ENCODE assay signal across 8 mouse cellular contexts in the genomic region with DNA sequence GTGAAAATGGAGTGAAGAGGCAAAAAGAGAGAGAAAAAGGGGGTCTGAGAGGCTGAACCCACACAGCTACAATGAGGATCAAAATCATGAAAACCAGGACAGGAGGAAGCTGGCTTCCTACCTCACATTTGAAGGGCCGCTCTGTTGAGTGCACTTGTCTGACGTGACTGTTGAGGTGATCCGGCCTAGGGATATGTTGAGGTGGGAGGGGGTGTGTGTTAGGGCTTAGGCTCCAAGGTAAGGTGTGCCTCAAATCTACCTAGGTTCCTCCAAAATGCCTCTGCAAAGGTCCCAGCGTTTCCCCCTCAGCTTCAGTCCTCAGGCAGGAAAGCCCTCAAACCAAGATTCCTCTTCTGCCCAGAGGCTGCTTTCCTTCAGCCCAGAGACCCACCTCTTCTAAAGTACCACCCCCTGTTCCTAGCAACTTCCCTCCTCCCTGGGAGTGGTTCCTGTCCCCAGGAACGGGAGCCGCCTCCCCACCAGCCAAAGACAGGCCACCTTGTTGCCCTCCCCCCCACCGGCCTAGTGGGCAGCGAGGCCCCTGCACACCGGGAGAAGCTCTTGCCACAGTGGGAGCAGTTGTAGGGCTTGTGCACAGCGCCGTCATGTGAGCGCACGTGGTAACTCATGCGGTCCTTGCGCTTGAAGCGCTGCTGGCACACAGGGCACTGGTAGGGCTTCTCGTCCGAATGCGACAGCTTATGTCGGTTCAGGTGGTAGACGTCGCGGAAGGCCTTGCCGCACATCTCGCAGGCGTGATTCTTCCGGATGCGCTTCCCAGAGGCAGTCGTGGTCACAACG. TPM values are rescaled to one million over a fixed set of nuclear protein-coding genes. Genes with fewer than 3 reads are reported as not detected.
DNase-seq lines count a peak whose midpoint lies in the region; ATAC-seq lines count a peak whose summit lies in the region.

No protein-coding gene starts in this region.

- peak overlapping the region; percentile 98 for H3K27ac ChIP-seq in intestine, embryonic 14.5 days (ENCODE audit: low read depth)

- ATAC-seq in intestine, embryonic 14.5 days (replicated peaks; ENCODE audit: low FRiP score, low TSS enrichment, low read depth): peak; percentile 7; the same call in 1 of the 2 replicates

- no peaks in the 10 kb centered on the region for H3K27me3 ChIP-seq in intestine, embryonic 14.5 days (replicated peaks; ENCODE audit: control insufficient read depth, insufficient read depth, low read length)

- peaks cover 41% of the 10 kb centered on the region for H3K4me1 ChIP-seq in intestine, embryonic 14.5 days (replicated peaks; ENCODE audit: control insufficient read depth, insufficient read depth, low read length)

- 1% methylated on average over 30 of the region's 30 CpGs for WGBS in intestine, embryonic 14.5 days

- H3K9me3 ChIP-seq in intestine, embryonic 14.5 days (ENCODE audit: control insufficient read depth, low read length): no peaks in the 10 kb centered on the region

- peak overlapping the region; percentile 98 for H3K9ac ChIP-seq in intestine, embryonic 14.5 days (ENCODE audit: low read length)

- peaks cover 47% of the 10 kb centered on the region for H3K36me3 ChIP-seq in intestine, embryonic 14.5 days (ENCODE audit: control insufficient read depth, insufficient read depth, low read length)

- peak overlapping the region; percentile 99 for H3K4me2 ChIP-seq in intestine, embryonic 14.5 days (ENCODE audit: low read length)

- DNase-seq in urinary bladder, adult 18-20 months (ENCODE audit: low spot score in 2 of 2): peak; percentile 59 to 68
- DNase-seq in urinary bladder, postnatal 10 days (ENCODE audit: low spot score): no peak
- DNase-seq in embryo, embryonic 11.5 days (ENCODE audit: low read depth, low spot score): peak; percentile 59
- peak; percentile 77 for DNase-seq in gastrocnemius, postnatal 25 days
- peak; percentile 86 for DNase-seq in intestine, embryonic 14.5 days (ENCODE audit: low spot score)
- DNase-seq in left cerebral cortex, postnatal 36 days (ENCODE audit: low spot score in 2 of 2): peak; percentile 84 to 85
- peak; percentile 78 for DNase-seq in mesoderm, embryonic 11.5 days (ENCODE audit: low read depth, low spot score)
- peak; percentile 85 for DNase-seq in right cerebral cortex, postnatal 25 days

- peak overlapping the region; percentile 91 for H3K4me3 ChIP-seq in intestine, embryonic 14.5 days (ENCODE audit: low read depth, low read length)

- intact Hi-C loops in left cerebral cortex, postnatal 36 days (cut with DNase I): loop anchor here (5.0 kb wide), 2 partner anchors 77 to 143 kb away; a partner anchor contains a TSS

RNA-seq across cellular contexts. Expression of a gene that starts 1.9 kb away (rescaled TPM):
- total RNA-seq in gastrocnemius, postnatal 25 days (2021): 10 to 100 TPM; 64.0 to 66.1 TPM
- 55.1 and 61.9 TPM in 2 replicates for polyA plus RNA-seq in intestine, embryonic 14.5 days (2014; fragmentation: Nextera tagmentation; extraction: Ambion mirVana)
- 100 to 1,000 TPM; 227 to 234 TPM for total RNA-seq in left cerebral cortex, postnatal 36 days (2021)

RNA-seq across cellular contexts. Expression of a gene that starts 3.9 kb away (rescaled TPM):
- total RNA-seq in gastrocnemius, postnatal 25 days (2021): under 1 TPM; 0.77 to 0.86 TPM
- 9.2 and 9.5 TPM in 2 replicates for polyA plus RNA-seq in intestine, embryonic 14.5 days (2014; fragmentation: Nextera tagmentation; extraction: Ambion mirVana)
- 100 to 1,000 TPM; 213 to 222 TPM for total RNA-seq in left cerebral cortex, postnatal 36 days (2021)

RNA-seq across cellular contexts. Expression of a gene that starts 4.1 kb away (rescaled TPM):
- total RNA-seq in gastrocnemius, postnatal 25 days (2021): 10 to 100 TPM; 15.9 to 17.5 TPM
- 41.8 and 46.3 TPM in 2 replicates for polyA plus RNA-seq in intestine, embryonic 14.5 days (2014; fragmentation: Nextera tagmentation; extraction: Ambion mirVana)
- total RNA-seq in left cerebral cortex, postnatal 36 days (2021): 10 to 100 TPM; 36.5 to 50.3 TPM

RNA-seq across cellular contexts. Expression of a gene that starts 7.8 kb away (rescaled TPM):
- 1 to 10 TPM; 2.4 to 8.7 TPM for total RNA-seq in gastrocnemius, postnatal 25 days (2021)
- polyA plus RNA-seq in intestine, embryonic 14.5 days (2014; fragmentation: Nextera tagmentation; extraction: Ambion mirVana): 43.9 and 47.7 TPM in 2 replicates
- total RNA-seq in left cerebral cortex, postnatal 36 days (2021): 10 to 100 TPM; 25.4 to 28.8 TPM

RNA-seq across cellular contexts. Expression of a gene that starts 8.7 kb away (rescaled TPM):
- not detected for total RNA-seq in gastrocnemius, postnatal 25 days (2021)
- 0.45 and 0.86 TPM in 2 replicates for polyA plus RNA-seq in intestine, embryonic 14.5 days (2014; fragmentation: Nextera tagmentation; extraction: Ambion mirVana)
- under 1 TPM in 1 of 2 experiments, not detected in 1; 0.99 TPM for total RNA-seq in left cerebral cortex, postnatal 36 days (2021)

Comparison
In these comparisons a context has a peak if more than half of its experiments do, and no peak if none do; other contexts are left out.
1. RNA of a gene that starts 3.9 kb away (total RNA-seq): 213 to 222 TPM in left cerebral cortex, postnatal 36 days; 0.77 to 0.86 TPM in gastrocnemius, postnatal 25 days; every median in the first group is over 100 times any median in the second.